Mouse (Mus musculus) hindbrain, embryonic 15.5 days (tissue): ENCODE measurements at regions not wholly inside any gene's neighbourhood (a gene's known extent, or its start where the extent isn't known, plus 50 kb on each side); places are given as distances from the start of the nearest gene placed in this dataset.

Experiments
- ATAC-seq: fragments of 200-750 bp; cut with Nextera tagmentation; 2 replicates; pipeline ENCODE4 v1.8.0; 2017; ENCODE audit warnings: low read depth, moderate number of reproducible peaks, moderate TSS enrichment; ENCODE audit not compliant: low FRiP score
- H3K27ac ChIP-seq: fragments of 300-500 bp; sonication (generic); replicated peaks from 2 replicates; pipeline ENCODE4 v1.5.1; 2015; ENCODE audit warnings: mild to moderate bottlenecking, inconsistent platforms
- H3K27me3 ChIP-seq: fragments of 300-500 bp; sonication (generic); 2 replicates; pipeline ENCODE4 v1.6.1; 2015; ENCODE audit warnings: control low read depth, inconsistent platforms
- H3K36me3 ChIP-seq: fragments of 300-500 bp; sonication (generic); 2 replicates; pipeline ENCODE4 v1.6.1; 2015; ENCODE audit warnings: control low read depth, inconsistent platforms
- H3K4me1 ChIP-seq: fragments of 300-500 bp; sonication (generic); replicated peaks from 2 replicates; pipeline ENCODE4 v1.6.1; 2015; ENCODE audit warnings: control low read depth, inconsistent platforms
- H3K4me2 ChIP-seq: fragments of 300-500 bp; sonication (generic); 2 replicates; pipeline ENCODE4 v1.6.1; 2015; ENCODE audit warnings: moderate library complexity, mild to moderate bottlenecking, inconsistent platforms
- H3K4me3 ChIP-seq: fragments of 300-500 bp; sonication (generic); 2 replicates; pipeline ENCODE4 v1.5.1; 2015; ENCODE audit warnings: mild to moderate bottlenecking, inconsistent platforms
- H3K9ac ChIP-seq: fragments of 300-500 bp; sonication (generic); 2 replicates; pipeline ENCODE4 v1.6.1; 2015; ENCODE audit warnings: inconsistent platforms
- H3K9me3 ChIP-seq: fragments of 300-500 bp; sonication (generic); 2 replicates; pipeline ENCODE4 v1.6.1; 2016; ENCODE audit warnings: control low read depth, inconsistent platforms
- WGBS: fragments of 180-500 bp; shearing (Covaris S2); methylation state at CpG from one replicate; pipeline ENCODE4 v1.1.7; 2015; 5-methylcytosine and 5-hydroxymethylcytosine counted together

DNA sequence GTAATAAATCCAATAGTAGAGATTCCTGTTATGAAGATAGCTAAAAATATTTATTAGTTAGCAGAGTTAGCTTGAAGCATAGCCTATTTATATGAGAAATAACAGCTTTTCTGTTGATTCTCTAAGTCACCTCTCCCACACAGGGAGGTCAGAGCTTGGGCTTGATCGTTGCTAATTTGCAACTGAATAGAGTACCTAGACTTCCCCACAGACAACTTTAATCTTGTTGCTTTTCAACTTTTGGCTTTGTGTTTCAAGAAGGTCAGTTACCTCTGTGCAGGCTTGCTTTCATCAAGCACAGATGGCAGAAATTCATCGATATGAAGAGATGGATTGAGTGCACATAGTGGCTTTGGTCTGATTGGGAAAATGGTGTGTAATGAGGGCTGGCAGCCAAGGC is 118.9 kb upstream of the Nr2f1 start:
- no peak overlapping the region for H3K9ac ChIP-seq
- H3K9me3 ChIP-seq, result peaks cover 5% of the 10 kb centered on the region; the same call in 1 of the 2 replicates
- no peaks in the 10 kb centered on the region for H3K27me3 ChIP-seq
- H3K36me3 ChIP-seq, result no peaks in the 10 kb centered on the region
- H3K4me2 ChIP-seq, result no peak overlapping the region
- WGBS, result 87% methylated on average over 2 of the region's 2 CpGs
- ATAC-seq, result no peak
- no peak overlapping the region for H3K4me3 ChIP-seq
- H3K4me1 ChIP-seq, result no peaks in the 10 kb centered on the region
- no peak overlapping the region for H3K27ac ChIP-seq

- no peaks in the 10 kb centered on the region for H3K36me3 ChIP-seq
- no peaks in the 10 kb centered on the region for H3K4me1 ChIP-seq
- no peak for ATAC-seq
- no peaks in the 10 kb centered on the region for H3K9me3 ChIP-seq
- H3K27me3 ChIP-seq, result no peaks in the 10 kb centered on the region
- H3K4me3 ChIP-seq, result no peak overlapping the region
- H3K27ac ChIP-seq, result no peak overlapping the region
- 38% methylated on average over 3 of the region's 3 CpGs for WGBS
- H3K4me2 ChIP-seq, result no peak overlapping the region
- no peak overlapping the region for H3K9ac ChIP-seq
Observed at GRCm38 (mm10) chr13:78310837-78311236, 111.3 kb upstream of the Nr2f1 start.
